Mouse (Mus musculus) erythroblast, adult 5-6 weeks (primary cell): ENCODE measurements at regions not wholly inside any gene's neighbourhood (a gene's known extent, or its start where the extent isn't known, plus 50 kb on each side); places are given as distances from the start of the nearest gene placed in this dataset.
A peak's percentile ranks its signal among the peaks of the same experiment; 100 is the strongest.

Experiments used
- ATAC-seq: replicated peaks from 2 replicates; pipeline ENCODE4 v1.8.0; 2016; ENCODE audit warnings: moderate number of reproducible peaks, mild to moderate bottlenecking, moderate TSS enrichment, inconsistent platforms; ENCODE audit not compliant: poor library complexity, low FRiP score, severe bottlenecking

- ATAC-seq: no peak
Measured at GRCm38 (mm10) chr4:89082838-89083237, 54.1 kb upstream of the Mtap start.

- no peak for ATAC-seq
Measured at GRCm38 (mm10) chr4:89078485-89078884, 58.4 kb upstream of the Mtap start.

GRCm38 (mm10) chr4:89074705-89075104 lies 62.2 kb upstream of the Mtap start:
- ATAC-seq: no peak

- ATAC-seq: no peak
Measured at GRCm38 (mm10) chr4:89070430-89070829, 66.5 kb upstream of the Mtap start.

GRCm38 (mm10) chr4:89064401-89064800 lies 72.5 kb upstream of the Mtap start:
- ATAC-seq: no peak

GRCm38 (mm10) chr4:89062384-89062783 lies 74.5 kb upstream of the Mtap start:
- no peak for ATAC-seq

GRCm38 (mm10) chr4:89061619-89062018 lies 75.3 kb upstream of the Mtap start:
- ATAC-seq: no peak

GRCm38 (mm10) chr4:89057573-89057972 lies 79.3 kb upstream of the Mtap start:
- ATAC-seq: no peak

- ATAC-seq: no peak
Measured at GRCm38 (mm10) chr4:89057135-89057534, 79.8 kb upstream of the Mtap start.

- ATAC-seq: no peak
Measured at GRCm38 (mm10) chr4:89055969-89056368, 81.0 kb upstream of the Mtap start.

- ATAC-seq: no peak
Measured at GRCm38 (mm10) chr4:89053606-89054005, 83.3 kb upstream of the Mtap start.

- ATAC-seq: no peak
Measured at GRCm38 (mm10) chr4:89051897-89052296, 85.0 kb upstream of the Mtap start.

GRCm38 (mm10) chr4:89050551-89051199 lies 86.2 kb upstream of the Mtap start:
- no peak for ATAC-seq

- ATAC-seq: no peak
Measured at GRCm38 (mm10) chr4:89049592-89050440, 87.1 kb upstream of the Mtap start.

- ATAC-seq: no peak
Measured at GRCm38 (mm10) chr4:89044516-89044915, 92.4 kb upstream of the Mtap start.

- peak; percentile 62; the same call in 1 of the 2 replicates for ATAC-seq
Measured at GRCm38 (mm10) chr4:89043982-89044381, 92.9 kb upstream of the Mtap start.

- no peak for ATAC-seq
Measured at GRCm38 (mm10) chr4:89040856-89041255, 96.1 kb upstream of the Mtap start.

GRCm38 (mm10) chr4:89038906-89039305 lies 98.0 kb upstream of the Mtap start:
- ATAC-seq: no peak

GRCm38 (mm10) chr4:89038135-89038534 lies 98.8 kb upstream of the Mtap start:
- ATAC-seq: no peak

- ATAC-seq: no peak
Measured at GRCm38 (mm10) chr4:89034822-89035221, 102.1 kb upstream of the Mtap start.

- ATAC-seq: no peak
Measured at GRCm38 (mm10) chr4:89034299-89034698, 102.6 kb upstream of the Mtap start.
